Mouse (Mus musculus): ENCODE data around the gene Acap1. TPM values are rescaled to one million over a fixed set of nuclear protein-coding genes. Genes with fewer than 3 reads are reported as not detected.

The Acap1 gene
- polyA plus RNA-seq, 1 experiment, result 107 TPM

DNA sequence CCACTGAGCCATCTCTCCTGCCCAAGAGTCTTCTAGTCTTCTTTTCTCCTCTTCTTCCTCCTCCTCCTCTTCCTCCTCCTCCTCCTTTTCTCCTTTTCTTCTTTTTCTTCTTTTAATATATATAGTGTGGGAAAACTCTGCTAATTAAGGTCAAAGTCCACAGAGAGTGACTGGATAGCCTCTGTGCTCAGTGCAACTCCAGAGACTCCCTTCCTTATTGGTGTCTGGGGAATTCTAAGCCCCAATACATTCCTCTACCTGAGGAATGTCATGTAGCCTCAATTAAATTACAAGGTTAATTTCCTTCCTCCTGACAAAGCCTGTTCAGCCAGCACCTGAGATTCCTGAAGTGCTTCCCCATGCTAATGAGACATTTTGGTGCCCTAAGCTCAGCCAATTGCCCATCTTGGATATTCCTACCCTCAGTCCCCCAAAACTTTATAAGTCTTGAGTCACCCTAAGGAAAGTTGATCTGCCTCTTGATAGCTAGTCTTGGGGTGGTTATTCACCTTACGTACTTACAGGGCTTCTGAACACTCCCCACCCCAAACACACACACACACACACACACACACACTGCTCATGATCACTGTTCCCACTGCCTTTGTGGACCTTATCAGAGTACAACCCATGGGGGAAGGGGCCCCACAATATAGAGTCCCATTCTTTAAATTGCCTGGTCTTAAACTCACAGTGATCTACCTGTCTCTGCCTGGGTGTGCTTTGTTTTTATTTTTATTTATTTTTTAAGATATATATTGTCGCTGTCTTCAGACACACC lies 24.9 kb downstream of the Acap1 start:
- TF ChIP-seq GATA1 (IDR thresholded peaks at IDR 0.05; ENCODE audit: low read length), result no peak

DNA sequence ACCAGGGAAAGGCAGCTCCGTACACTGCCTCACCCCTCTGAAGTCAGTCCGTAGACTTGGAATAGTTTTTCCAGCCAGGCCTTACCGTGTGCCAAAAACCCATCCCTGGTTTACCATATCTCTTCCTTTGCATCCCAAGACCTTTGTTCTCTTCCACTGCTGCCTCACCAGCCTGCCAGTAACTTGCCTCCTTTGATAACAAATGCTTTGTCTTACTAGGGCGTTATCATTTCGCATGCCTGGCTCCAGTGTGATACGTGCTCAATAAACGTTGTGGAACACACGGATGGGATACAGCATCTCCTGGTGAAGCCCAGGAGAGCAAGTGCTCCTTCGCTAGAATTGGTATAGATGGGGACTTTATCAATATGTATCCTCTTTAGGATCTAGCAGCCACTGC lies 28.0 kb downstream of the Acap1 start:
- no peak for TF ChIP-seq GATA1 (IDR thresholded peaks at IDR 0.05; ENCODE audit: low read length)

DNA sequence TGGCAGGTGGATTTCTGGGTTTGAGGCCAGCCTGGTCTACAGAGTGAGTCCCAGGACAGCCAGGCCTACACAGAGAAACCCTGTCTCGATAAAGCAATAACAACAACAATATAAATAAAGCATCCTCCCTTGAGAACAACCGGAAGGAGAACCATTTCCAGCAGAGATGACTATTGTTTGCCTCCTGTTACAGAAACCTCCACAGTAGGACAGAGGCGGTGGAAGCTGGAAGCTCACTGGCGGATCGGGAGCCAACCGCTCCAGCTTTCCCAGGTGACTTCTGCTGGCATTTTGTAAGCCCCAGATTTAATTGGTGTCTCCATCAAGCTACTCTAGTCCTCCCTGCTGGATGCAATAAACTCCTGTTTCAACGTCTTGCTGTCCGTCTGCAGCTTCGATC lies 29.8 kb downstream of the Acap1 start:
- TF ChIP-seq GATA1 (IDR thresholded peaks at IDR 0.05; ENCODE audit: low read length), result no peak

DNA sequence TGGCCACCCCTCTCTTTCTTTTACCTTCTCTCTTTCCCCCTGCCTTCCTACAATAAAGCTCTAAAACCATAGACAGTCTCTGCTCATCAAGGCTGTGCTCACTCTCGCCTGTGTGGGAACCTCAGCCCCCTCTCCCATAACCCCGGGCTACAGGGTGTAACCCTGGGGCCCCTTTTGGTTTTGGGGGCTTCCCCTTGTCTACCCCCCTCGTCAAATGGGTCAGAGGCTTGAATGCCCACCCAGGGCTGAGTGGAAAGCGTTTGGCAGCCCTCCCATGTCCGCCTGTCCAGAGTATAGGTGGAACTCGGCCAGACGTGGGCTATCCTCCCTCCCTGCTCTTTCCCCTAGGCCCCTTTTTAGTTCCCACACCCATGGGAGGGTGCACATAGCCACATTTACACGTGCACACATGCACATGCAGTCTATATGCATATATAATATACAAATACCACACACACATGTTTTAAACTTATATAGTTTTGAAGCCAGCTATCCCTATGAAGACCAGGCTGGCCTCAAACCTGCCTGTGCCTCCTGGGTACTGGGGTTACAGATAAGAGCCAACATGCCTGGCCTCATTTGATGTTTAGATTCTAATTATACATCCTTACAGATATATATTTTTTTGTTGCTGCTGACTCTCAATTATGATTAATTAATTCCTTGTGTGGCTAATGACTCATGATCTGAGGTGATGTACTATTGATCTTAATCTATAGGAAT lies 31.0 kb downstream of the Acap1 start:
- TF ChIP-seq GATA1 (IDR thresholded peaks at IDR 0.05; ENCODE audit: low read length), result no peak

DNA sequence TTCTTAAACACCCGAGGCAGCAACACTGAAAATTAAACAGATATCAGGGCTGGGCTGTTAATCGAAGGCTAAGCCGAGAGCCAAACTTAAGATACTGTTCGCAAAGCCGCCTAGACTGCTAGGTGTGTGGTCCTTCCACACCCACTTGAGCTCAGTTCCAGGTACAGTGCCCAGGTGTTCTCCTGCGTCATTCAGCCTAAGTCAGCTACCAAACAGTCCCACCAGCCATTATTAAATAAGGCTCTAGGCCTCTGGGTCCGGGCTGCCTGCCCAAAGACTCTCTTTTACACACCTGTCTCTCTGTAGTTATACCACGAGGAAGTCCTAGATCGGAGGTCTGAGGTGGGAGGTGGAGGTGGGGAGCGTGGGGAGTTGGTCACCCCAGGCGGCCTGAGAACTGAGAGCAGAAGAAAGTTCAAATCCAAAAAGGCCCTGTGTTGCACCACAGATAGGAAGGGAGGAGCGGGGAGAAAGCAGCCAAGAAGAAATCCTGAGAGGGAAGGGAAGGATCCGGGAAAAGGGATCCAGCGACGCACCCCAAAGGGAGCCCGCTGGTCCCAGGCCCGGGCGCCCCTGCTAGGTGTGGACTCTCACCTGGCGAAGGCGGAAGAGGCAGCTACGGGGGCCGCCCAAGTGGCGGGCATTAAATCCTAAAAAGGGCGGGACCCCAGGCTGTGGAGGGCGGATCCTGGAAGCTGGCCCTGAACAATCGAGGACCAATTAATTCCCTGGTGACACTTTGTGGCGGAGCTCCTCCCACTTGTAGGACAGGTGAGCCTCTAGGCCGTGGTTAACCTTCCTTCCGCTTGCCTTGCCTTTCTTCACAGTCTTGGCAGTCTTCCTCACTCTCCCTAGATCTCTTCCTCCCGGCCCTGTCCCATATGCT lies 37.0 kb downstream of the Acap1 start, which contains the start of gene Tnk1:
Tnk1 (minus strand) TSS at position 618 of the 886 bp plus-strand sequence.
- TF ChIP-seq GATA1 (IDR thresholded peaks at IDR 0.05; ENCODE audit: low read length), result no peak

DNA sequence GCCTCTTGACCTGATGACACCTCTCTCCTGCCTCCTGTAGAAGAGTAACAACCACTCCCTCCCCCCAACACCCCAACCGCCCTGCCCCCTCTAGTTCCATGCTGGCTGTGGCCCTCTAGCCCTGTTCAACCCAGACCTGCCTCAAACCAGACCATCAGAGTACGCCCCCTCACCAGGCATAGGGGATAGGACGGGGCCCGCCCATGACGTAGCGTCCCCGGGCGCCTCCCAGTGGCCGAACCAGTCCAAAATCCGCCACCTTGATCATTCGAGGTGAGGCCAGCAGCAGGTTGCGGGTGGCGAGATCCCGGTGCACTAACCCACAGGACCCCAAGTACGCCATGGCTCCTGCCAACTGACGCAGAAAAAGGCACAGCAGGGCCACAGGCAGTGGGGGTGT lies 40.0 kb downstream of the Acap1 start:
- no peak for TF ChIP-seq GATA1 (IDR thresholded peaks at IDR 0.05; ENCODE audit: low read length)

DNA sequence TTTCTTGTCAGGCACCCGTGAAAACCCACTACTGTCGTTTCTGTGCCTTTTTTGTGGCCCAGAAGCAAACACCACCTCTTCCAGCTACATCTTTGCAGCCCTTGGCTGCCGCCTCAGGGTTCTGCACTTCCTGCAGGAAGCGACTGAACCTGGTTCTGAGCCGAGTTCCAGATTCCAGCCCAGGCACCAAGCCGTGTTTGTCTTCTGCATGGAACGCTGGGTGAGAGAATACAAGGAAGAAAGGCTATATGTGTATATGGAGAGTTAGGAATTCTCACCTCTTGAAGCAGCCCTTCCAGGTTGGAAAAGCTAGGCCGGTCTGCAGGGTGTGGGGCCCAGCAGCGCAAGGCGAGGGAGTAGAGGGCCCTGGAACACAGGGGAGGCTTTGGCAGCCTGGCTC lies 40.7 kb downstream of the Acap1 start:
- no peak for TF ChIP-seq GATA1 (IDR thresholded peaks at IDR 0.05; ENCODE audit: low read length)

DNA sequence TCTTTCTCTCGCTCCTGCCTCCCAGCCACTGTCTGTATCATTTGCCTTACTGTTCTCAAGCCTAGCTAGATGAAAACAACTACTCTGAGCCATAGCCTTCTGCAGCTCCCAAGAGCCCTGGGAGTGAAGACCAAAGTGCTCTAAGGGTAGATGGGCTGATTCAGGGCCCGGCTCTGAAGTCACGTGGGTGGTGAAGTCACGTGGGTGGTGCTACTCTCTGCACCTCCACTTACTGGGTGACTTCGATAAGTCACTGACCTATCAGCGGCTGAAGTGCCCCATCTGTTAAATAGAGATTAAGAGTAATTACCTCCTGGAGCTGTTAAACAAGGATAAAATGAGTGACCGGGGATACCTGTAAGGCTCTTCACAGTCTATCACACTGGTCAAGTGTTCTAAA lies 41.3 kb downstream of the Acap1 start:
- peak; percentile 92 for TF ChIP-seq GATA1 (IDR thresholded peaks at IDR 0.05; ENCODE audit: low read length)

DNA sequence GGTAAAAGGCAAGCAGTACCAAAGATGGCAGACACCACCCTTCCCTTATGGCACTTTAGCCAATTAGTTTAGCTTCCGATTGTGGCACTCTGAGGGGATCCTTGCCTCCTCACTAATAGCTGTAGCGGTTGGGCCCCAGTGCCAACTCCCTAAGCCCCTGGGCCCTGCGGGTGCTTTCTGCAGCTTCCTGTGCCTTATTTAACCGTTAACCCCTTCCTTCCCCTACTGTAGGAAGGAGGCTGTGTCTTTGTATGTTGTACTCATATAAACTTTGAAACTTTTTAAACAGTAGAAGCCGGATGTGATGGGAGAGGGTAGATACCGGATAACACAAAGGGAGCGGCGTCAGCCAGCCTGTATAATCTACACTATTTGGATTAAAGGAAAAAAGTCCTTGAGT lies 44.6 kb downstream of the Acap1 start:
- TF ChIP-seq GATA1 (IDR thresholded peaks at IDR 0.05; ENCODE audit: low read length), result no peak

DNA sequence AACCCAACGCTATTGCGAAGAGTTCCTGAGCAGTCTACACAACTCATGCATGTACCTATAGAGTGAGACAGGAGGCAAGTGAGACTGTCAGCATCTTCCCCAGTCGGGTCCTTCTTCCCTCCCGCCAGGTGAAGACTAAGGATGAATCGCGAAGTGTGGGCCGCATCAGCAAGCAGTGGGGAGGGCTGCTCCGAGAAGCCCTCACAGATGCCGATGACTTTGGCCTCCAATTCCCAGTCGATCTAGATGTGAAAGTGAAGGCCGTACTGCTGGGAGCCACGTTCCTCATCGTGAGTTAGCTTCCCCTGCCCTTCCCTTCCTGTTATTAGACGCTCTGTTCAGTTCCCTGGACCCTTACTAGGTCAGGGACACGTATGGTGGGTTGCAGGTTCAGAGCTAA lies 45.5 kb downstream of the Acap1 start:
- no peak for TF ChIP-seq GATA1 (IDR thresholded peaks at IDR 0.05; ENCODE audit: low read length)

DNA sequence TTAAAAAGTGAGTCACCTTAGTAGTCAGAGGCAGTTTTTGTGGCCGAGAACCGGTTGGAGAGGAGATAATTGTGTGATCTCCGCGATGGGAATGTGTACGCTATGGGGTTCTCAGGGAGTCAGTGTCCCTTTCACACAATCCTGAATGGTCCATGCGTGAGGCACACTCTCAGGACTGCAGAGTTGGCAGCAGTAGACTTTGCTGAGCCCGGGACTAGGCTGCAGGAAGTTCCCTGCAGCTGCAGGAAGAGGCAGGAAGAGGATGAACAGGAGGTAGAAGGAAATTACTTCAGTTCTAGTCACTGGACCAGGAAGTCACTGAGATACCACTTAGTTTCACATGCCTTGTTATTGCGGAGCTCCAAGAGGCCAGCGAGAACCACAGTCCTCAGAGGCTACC lies 46.2 kb downstream of the Acap1 start:
- no peak for TF ChIP-seq GATA1 (IDR thresholded peaks at IDR 0.05; ENCODE audit: low read length)

DNA sequence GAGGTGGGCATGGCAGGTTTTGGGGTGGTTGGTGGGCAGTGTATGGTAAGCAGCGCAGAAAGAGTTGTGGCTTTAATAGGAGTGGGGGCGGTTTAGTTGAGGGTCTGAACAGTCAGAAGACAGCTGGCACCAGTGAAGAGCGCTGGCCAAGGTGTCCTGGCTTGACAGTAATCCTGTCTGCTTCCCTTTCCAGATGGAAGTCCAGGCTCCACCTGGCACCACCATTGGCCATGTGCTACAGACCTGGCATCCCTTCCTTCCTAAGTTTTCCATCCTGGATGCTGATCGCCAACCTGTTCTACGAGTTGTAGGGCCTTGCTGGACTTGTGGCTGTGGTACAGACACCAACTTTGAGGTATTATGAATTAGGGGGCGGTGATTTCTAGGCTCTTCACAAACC lies 47.3 kb downstream of the Acap1 start:
- TF ChIP-seq GATA1 (IDR thresholded peaks at IDR 0.05; ENCODE audit: low read length), result no peak

DNA sequence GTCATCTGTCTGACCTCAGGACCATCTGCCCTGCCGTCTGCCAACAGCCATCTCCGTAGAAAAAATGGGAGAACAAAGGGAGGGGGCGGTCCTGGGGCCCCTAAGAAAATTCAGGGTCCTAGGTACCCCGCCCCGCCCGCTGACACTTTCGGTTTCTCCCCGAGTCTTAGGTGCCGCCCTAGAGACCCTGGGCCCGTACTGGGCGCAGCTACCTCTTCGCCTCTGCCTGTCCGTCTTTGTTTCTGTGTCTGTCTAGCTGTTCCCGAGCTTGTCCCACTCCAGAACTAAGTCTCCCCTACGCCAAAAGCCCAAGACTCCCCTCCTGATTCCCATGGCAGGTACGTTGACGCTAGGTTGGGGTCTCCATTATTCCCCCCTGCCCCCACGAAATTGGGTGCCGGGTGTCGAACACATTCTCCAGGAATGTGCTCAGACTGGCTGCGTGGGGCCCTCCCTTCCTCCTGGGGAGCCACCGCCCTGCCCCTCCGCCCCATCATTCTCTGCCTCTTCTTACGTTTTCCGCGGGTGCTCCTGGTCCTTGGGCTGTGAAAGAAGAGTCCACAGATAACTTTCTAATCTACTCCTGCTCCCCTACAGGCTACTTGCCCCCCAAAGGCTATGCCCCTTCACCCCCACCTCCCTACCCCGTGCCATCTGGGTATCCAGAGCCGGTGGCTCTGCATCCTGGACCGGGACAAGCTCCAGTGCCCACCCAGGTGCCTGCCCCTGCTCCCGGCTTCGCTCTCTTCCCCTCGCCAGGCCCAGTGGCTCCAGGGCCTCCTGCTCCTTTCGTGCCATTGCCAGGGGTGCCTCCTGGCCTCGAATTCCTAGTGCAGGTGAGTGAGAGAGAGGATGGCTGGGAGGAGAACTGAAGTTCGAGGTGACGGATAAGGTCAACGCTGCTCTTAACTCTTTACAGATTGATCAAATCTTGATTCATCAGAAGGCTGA lies 48.3 kb downstream of the Acap1 start:
- TF ChIP-seq GATA1 (IDR thresholded peaks at IDR 0.05; ENCODE audit: low read length), result no peak

DNA sequence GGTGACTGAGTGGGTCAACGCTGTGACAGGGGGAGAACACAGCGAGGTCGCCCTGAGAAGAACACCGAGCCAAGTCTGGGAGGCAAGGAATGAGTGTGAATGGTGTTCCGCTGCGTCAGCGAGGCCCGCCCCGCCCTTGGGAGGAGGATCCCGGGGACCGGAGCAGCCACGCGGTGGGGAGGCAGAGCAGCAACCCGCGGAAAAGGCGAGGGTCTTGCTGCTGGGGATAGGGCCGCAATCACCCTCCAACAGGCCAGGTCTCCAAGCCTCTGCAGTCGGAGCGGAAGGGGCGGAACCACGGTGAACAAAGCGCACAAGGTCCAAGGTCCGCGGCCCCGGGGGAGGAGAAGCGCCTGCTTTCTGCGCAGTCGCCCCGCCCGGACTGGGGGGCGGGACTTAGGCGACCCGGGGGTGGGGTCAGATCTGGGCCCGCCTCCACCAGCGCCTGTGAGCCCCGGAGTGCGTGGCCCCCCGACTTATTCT lies 49.1 kb downstream of the Acap1 start, which contains the start of gene Plscr3:
Plscr3 (plus strand) TSS at position 179 of the 483 bp plus-strand sequence.
- TF ChIP-seq GATA1 (IDR thresholded peaks at IDR 0.05; ENCODE audit: low read length), result no peak

DNA sequence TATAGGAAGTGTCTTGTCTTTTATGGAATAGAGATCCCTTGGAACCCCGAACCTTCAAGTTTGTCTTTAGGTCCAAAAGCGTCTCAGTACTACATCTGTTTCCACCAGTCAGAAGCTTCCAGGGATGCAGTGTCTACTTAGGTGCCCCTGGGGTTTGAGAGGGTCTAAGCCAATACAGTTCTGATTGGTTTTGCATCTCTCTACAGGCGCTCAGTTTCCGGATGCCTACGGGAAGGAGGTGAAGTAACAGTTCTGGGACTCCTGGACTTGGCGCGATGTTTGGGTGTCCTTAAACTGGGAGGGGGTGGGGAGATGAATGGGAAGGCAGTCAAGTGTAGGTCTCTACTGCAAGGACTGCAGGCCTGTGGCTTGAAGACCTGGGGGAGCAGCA lies 56.6 kb downstream of the Acap1 start:
- TF ChIP-seq GATA1 (IDR thresholded peaks at IDR 0.05; ENCODE audit: low read length), result no peak

All from G1E-ER4 (cell line).